Comparison of ENCODE assay signal across 10 mouse cellular contexts in genomic region chr7:138942301-138942700, GRCm38 (mm10). TPM values are rescaled to one million over a fixed set of nuclear protein-coding genes. Genes with fewer than 3 reads are reported as not detected.
"Had no signal": no experiment of that assay in that cellular context is flagged by ENCODE, and none has a peak within 500 bp of the region (broad histone marks: within the 10 kb centered on the region; RNA-seq: fewer than 3 reads in every experiment).

No protein-coding gene starts in this region.

- H3K4me2 ChIP-seq: limb, embryonic 12.5 days; liver, embryonic 13.5 days had no signal

- H3K36me3 ChIP-seq: limb, embryonic 12.5 days; liver, embryonic 13.5 days had no signal

- H3K4me1 ChIP-seq: liver, embryonic 13.5 days had no signal

- DNase-seq: kidney, postnatal 10 days; kidney, postnatal 4 days; liver; liver, embryonic 13.5 days; liver, postnatal 0 days; thymus, postnatal 4 days had no signal

- H3K4me3 ChIP-seq: limb, embryonic 12.5 days; liver, embryonic 13.5 days had no signal

- ATAC-seq: liver, postnatal 0 days had no signal

- H3K9me3 ChIP-seq: limb, embryonic 12.5 days; liver, embryonic 13.5 days had no signal

- H3K27ac ChIP-seq: limb, embryonic 12.5 days; liver, embryonic 13.5 days; stomach, postnatal 0 days had no signal

- H3K9ac ChIP-seq: limb, embryonic 12.5 days; liver, embryonic 13.5 days; liver, postnatal 0 days had no signal

RNA-seq across cellular contexts. Expression of gene Jakmip3, which starts 1.8 kb away (rescaled TPM):
- total RNA-seq: megakaryocyte-erythroid progenitor cell, adult 5-6 weeks; neutrophil, adult 5-6 weeks had no signal
- polyA plus RNA-seq: liver, embryonic 13.5 days; liver, postnatal 0 days had no signal
